ENCODE assay signal across 1 mouse cellular context in the genomic region with DNA sequence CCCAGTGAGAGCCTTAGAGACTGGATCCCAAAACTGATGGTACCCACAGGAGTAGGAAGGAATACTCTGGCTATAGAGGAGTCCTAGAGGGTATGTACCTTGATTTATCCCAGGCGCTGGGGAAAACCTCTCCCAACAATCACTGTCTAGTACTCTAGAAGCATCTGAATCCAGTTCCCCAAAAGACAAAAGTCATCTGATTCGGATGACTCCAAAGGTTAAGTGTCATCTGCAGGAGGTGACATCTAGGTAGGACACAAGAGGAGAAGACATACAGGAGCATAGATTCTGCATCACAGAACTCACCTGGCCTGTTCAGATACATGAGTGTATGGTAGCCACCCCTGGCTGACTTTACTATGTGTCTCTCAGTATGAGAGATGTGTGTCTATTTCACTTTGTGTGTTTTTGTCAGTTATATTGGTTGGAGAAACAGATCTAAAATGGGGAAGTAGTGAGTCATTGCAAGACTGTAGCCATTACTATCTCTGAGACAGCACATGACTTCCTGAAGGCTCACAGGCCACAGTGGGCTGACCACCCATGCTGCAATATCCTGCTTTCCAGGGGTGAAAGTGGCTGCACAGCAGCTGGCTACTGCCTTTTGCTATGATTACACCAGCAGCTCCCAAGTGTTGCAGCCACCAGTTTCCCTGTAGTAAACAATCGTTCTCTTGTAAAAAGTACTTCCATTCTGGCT.
TF ChIP-seq lines count a peak whose summit lies in the region.

No protein-coding gene starts in this region.

TF ChIP-seq in CH12.LX, 34 proteins besides CTCF, POLR2A, EP300 and RAD21 (continued from another document):
- TF ChIP-seq JUN (IDR thresholded peaks at IDR 0.05; ENCODE audit: insufficient read depth, low read depth, low read length) (peak; percentile 92), UBTF (IDR thresholded peaks at IDR 0.05; ENCODE audit: low read depth, low read length) (no peak)
